Mouse (Mus musculus): ENCODE measurements at regions not wholly inside any gene's neighbourhood (a gene's known extent, or its start where the extent isn't known, plus 50 kb on each side); places are given as distances from the start of the nearest gene placed in this dataset.
"Not testable (repeated sequence)": the region's sequence is repeated elsewhere in the genome, so short reads cannot be mapped to it uniquely, and the experiment has no call there.

- no peaks in the 10 kb centered on the region for H3K9me3 ChIP-seq
- no peaks in the 10 kb centered on the region for H3K36me3 ChIP-seq
- no peak for ATAC-seq
- H3K27ac ChIP-seq: no peak overlapping the region
- no peaks in the 10 kb centered on the region for H3K4me1 ChIP-seq (replicated peaks)
- H3K4me3 ChIP-seq (replicated peaks): no peak overlapping the region
- no peak overlapping the region for H3K4me2 ChIP-seq (replicated peaks)
- WGBS: 93% methylated on average over 4 of the region's 4 CpGs
- H3K27me3 ChIP-seq: no peaks in the 10 kb centered on the region
- no peak overlapping the region for H3K9ac ChIP-seq (replicated peaks)
Measured at GRCm38 (mm10) chr9:13105426-13105825, 140.2 kb downstream of the Jrkl start.

GRCm38 (mm10) chr9:13083669-13084068 is 162.0 kb downstream of the Jrkl start:
- H3K27me3 ChIP-seq: no peaks in the 10 kb centered on the region
- no peak for ATAC-seq
- no peak overlapping the region for H3K4me3 ChIP-seq (replicated peaks)
- H3K9me3 ChIP-seq: no peaks in the 10 kb centered on the region
- no peak overlapping the region for H3K9ac ChIP-seq (replicated peaks)
- H3K27ac ChIP-seq: no peak overlapping the region
- no peaks in the 10 kb centered on the region for H3K4me1 ChIP-seq (replicated peaks)
- H3K4me2 ChIP-seq (replicated peaks): no peak overlapping the region
- no peaks in the 10 kb centered on the region for H3K36me3 ChIP-seq
- 93% methylated on average over 11 of the region's 11 CpGs for WGBS

- Histone ChIP-seq H3K36me3 (no peaks in the 10 kb centered on the region), H3K9me3 (no peaks in the 10 kb centered on the region), H3K9ac (replicated peaks) (no peak overlapping the region), H3K4me3 (replicated peaks) (no peak overlapping the region), H3K27me3 (no peaks in the 10 kb centered on the region), H3K4me1 (replicated peaks) (no peaks in the 10 kb centered on the region), H3K4me2 (replicated peaks) (no peak overlapping the region), H3K27ac (no peak overlapping the region)
- no peak for ATAC-seq
Measured at GRCm38 (mm10) chr9:13049079-13049478, 196.6 kb downstream of the Jrkl start.

GRCm38 (mm10) chr9:13019025-13019424 is 226.6 kb downstream of the Jrkl start:
- no peak overlapping the region for H3K4me3 ChIP-seq (replicated peaks)
- no peaks in the 10 kb centered on the region for H3K4me1 ChIP-seq (replicated peaks)
- H3K4me2 ChIP-seq (replicated peaks): no peak overlapping the region
- H3K36me3 ChIP-seq: no peaks in the 10 kb centered on the region
- H3K27me3 ChIP-seq: no peaks in the 10 kb centered on the region
- H3K27ac ChIP-seq: no peak overlapping the region
- no peaks in the 10 kb centered on the region for H3K9me3 ChIP-seq
- H3K9ac ChIP-seq (replicated peaks): no peak overlapping the region
- 0 out of 2 replicates have a peak, but pooled peaks have one; percentile 40 for ATAC-seq

- not testable (repeated sequence) for H3K9me3 ChIP-seq; H3K27ac ChIP-seq; H3K36me3 ChIP-seq; ATAC-seq; H3K4me2 ChIP-seq (replicated peaks); H3K4me3 ChIP-seq (replicated peaks); H3K27me3 ChIP-seq; H3K4me1 ChIP-seq (replicated peaks); H3K9ac ChIP-seq (replicated peaks)
- 88% methylated on average over 1 of the region's 1 CpGs for WGBS
Measured at GRCm38 (mm10) chr9:12983209-12983608, 262.4 kb downstream of the Jrkl start.

- Histone ChIP-seq H3K4me3 (replicated peaks) (no peak overlapping the region), H3K27me3 (no peaks in the 10 kb centered on the region), H3K9ac (replicated peaks) (no peak overlapping the region), H3K27ac (no peak overlapping the region), H3K9me3 (no peaks in the 10 kb centered on the region), H3K4me1 (replicated peaks) (no peaks in the 10 kb centered on the region), H3K36me3 (no peaks in the 10 kb centered on the region), H3K4me2 (replicated peaks) (no peak overlapping the region)
- WGBS: 55% methylated on average over 1 of the region's 1 CpGs
- no peak for ATAC-seq
Measured at GRCm38 (mm10) chr9:12973022-12973421, 272.6 kb downstream of the Jrkl start.

GRCm38 (mm10) chr9:12960337-12960736 is 285.3 kb downstream of the Jrkl start:
- H3K36me3 ChIP-seq: no peaks in the 10 kb centered on the region
- H3K4me3 ChIP-seq (replicated peaks): no peak overlapping the region
- H3K9me3 ChIP-seq: no peaks in the 10 kb centered on the region
- H3K27me3 ChIP-seq: no peaks in the 10 kb centered on the region
- no peaks in the 10 kb centered on the region for H3K4me1 ChIP-seq (replicated peaks)
- 77% methylated on average over 2 of the region's 2 CpGs for WGBS
- H3K9ac ChIP-seq (replicated peaks): no peak overlapping the region
- ATAC-seq: no peak
- no peak overlapping the region for H3K27ac ChIP-seq
- no peak overlapping the region for H3K4me2 ChIP-seq (replicated peaks)

- whole genome bisulfite sequencing: 39% methylated on average over 1 of the region's 1 CpGs
- H3K27ac ChIP-seq: no peak overlapping the region
- H3K4me1 ChIP-seq (replicated peaks): no peaks in the 10 kb centered on the region
- H3K36me3 ChIP-seq: no peaks in the 10 kb centered on the region
- no peaks in the 10 kb centered on the region for H3K9me3 ChIP-seq
- H3K9ac ChIP-seq (replicated peaks): no peak overlapping the region
- no peak overlapping the region for H3K4me2 ChIP-seq (replicated peaks)
- H3K4me3 ChIP-seq (replicated peaks): no peak overlapping the region
- no peak for ATAC-seq
- no peaks in the 10 kb centered on the region for H3K27me3 ChIP-seq
Measured at GRCm38 (mm10) chr9:12946088-12946487, 299.5 kb downstream of the Jrkl start.

- Histone ChIP-seq H3K36me3 (no peaks in the 10 kb centered on the region), H3K9ac (replicated peaks) (no peak overlapping the region), H3K4me1 (replicated peaks) (no peaks in the 10 kb centered on the region), H3K27me3 (no peaks in the 10 kb centered on the region), H3K27ac (no peak overlapping the region), H3K9me3 (no peaks in the 10 kb centered on the region), H3K4me2 (replicated peaks) (no peak overlapping the region), H3K4me3 (replicated peaks) (no peak overlapping the region)
- ATAC-seq: no peak
- WGBS: 67% methylated on average over 2 of the region's 2 CpGs
Measured at GRCm38 (mm10) chr9:12945476-12945875, 300.2 kb downstream of the Jrkl start.

- H3K36me3 ChIP-seq: no peaks in the 10 kb centered on the region
- ATAC-seq: no peak
- H3K4me3 ChIP-seq (replicated peaks): no peak overlapping the region
Measured at GRCm38 (mm10) chr9:12945037-12945436, 300.6 kb downstream of the Jrkl start.

GRCm38 (mm10) chr9:12935016-12935415 is 310.6 kb downstream of the Jrkl start:
- Histone ChIP-seq H3K27me3 (no peaks in the 10 kb centered on the region), H3K27ac (no peak overlapping the region), H3K4me3 (replicated peaks) (no peak overlapping the region), H3K4me1 (replicated peaks) (no peaks in the 10 kb centered on the region), H3K9me3 (no peaks in the 10 kb centered on the region), H3K36me3 (no peaks in the 10 kb centered on the region), H3K4me2 (replicated peaks) (no peak overlapping the region), H3K9ac (replicated peaks) (no peak overlapping the region)
- no peak for ATAC-seq
- WGBS: 82% methylated on average over 4 of the region's 4 CpGs

More at GRCm38 (mm10) chr9:12945037-12945436, 300.6 kb downstream of the Jrkl start:
- H3K4me2 ChIP-seq (replicated peaks): no peak overlapping the region
- no peak overlapping the region for H3K27ac ChIP-seq
- H3K27me3 ChIP-seq: no peaks in the 10 kb centered on the region
- 77% methylated on average over 4 of the region's 4 CpGs for WGBS
- H3K9ac ChIP-seq (replicated peaks): no peak overlapping the region
- no peaks in the 10 kb centered on the region for H3K9me3 ChIP-seq
- no peaks in the 10 kb centered on the region for H3K4me1 ChIP-seq (replicated peaks)

- no peak overlapping the region for H3K4me2 ChIP-seq (replicated peaks)
- no peaks in the 10 kb centered on the region for H3K4me1 ChIP-seq (replicated peaks)
- no peak overlapping the region for H3K27ac ChIP-seq
- no peak for ATAC-seq
- H3K9me3 ChIP-seq: no peaks in the 10 kb centered on the region
- H3K4me3 ChIP-seq (replicated peaks): no peak overlapping the region
- H3K36me3 ChIP-seq: no peaks in the 10 kb centered on the region
- 85% methylated on average over 6 of the region's 6 CpGs for WGBS
- H3K9ac ChIP-seq (replicated peaks): no peak overlapping the region
- H3K27me3 ChIP-seq: no peaks in the 10 kb centered on the region
Measured at GRCm38 (mm10) chr9:12925549-12926186, 320.0 kb downstream of the Jrkl start.

GRCm38 (mm10) chr9:12900726-12901125 is 344.9 kb downstream of the Jrkl start:
- Histone ChIP-seq H3K4me3 (replicated peaks) (no peak overlapping the region), H3K9me3 (no peaks in the 10 kb centered on the region), H3K9ac (replicated peaks) (no peak overlapping the region), H3K4me1 (replicated peaks) (no peaks in the 10 kb centered on the region), H3K27ac (no peak overlapping the region), H3K36me3 (no peaks in the 10 kb centered on the region), H3K27me3 (no peaks in the 10 kb centered on the region), H3K4me2 (replicated peaks) (no peak overlapping the region)
- no peak for ATAC-seq
- WGBS: 57% methylated on average over 3 of the region's 3 CpGs

Measured in midbrain, embryonic 13.5 days (tissue).